Mouse (Mus musculus) ovary, postnatal 10 days (tissue): ENCODE measurements around the gene Cnnm2.
A peak's percentile ranks its signal among the peaks of the same experiment; 100 is the strongest.
"Not testable (repeated sequence)": the region's sequence is repeated elsewhere in the genome, so short reads cannot be mapped to it uniquely, and the experiment has no call there.

Experiments used
- DNase-seq: peaks from one replicate; pipeline ENCODE4 v3.0.0; 2022; ENCODE audit warnings: low spot score

Cnnm2 gene

DNA sequence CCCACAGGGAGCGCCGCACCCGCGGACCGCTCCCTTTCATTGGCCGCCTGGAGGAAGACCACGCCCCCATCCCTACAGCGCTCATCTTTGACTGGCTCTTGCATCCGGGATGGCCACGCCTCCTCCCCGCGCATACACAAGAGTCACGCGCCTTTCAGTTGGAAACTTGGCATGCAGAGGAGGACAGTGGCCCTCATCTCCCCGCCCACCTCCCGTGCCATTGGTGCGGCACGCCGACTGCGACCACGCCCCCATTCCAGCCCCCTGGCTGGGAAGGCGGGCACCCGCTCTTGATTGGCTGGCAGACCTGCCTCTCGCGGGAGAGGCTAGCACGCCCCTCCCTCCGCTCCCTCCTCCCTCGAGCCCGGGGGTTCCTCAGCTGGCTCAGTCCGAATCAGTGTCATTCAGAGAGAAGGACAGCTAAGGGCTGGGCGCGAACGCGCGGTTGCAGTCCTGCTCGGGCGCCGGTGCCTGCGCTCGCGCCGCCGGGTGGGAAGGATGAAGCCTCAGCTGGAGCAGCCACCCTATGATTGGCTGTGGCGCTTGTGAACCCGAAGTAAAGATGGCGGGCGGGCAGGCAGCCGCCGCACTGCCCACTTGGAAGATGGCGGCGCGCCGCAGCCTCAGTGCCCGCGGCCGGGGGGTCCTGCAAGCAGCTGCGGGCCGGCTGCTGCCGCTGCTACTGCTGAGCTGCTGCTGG, at the start of gene Cnnm2:
Gene Cnnm2, plus strand, starts transcription at position 350 of the 700 bp plus-strand sequence.
- DNase-seq: peak; percentile 98

DNA sequence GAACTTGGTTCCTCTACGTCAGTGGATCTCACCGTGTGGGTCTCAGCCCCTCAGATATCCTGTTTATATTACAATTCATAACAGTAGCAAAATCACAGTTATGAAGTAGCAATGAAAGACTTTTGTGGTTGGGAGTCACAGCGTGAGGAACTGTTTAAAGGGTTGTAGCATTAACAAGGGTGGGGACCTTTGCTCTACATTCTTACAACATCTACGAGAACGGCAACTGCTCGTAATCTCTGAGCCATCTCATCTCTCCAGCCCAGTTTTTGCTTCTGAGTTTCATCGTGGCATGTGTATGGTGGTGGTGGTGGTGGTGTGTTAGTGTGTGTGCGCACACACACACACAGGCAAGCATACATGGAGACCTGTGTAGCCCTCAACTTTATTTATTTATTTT, 47.2 kb upstream of the Cnnm2 start:
- no peak for DNase-seq

DNA sequence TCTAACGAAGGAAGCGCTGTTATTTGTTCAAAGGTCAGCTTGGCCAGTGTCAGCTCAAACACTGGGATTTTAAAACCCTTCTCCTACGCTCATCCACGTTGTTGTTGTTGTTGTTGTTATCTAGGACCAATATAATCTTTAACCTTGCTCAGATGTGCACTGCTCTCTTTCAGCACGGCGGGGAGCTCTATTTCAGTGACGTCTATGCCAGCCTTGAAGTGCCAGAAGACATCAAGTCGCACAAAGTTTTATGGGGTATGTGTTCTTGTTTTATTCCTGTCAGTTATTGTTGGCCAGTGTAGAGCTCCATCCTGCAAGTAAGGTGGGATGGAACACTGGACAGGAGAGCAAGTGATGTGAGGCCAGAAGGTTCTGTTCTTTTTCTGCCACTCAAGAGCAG, 46.4 kb upstream of the Cnnm2 start:
- no peak for DNase-seq

DNA sequence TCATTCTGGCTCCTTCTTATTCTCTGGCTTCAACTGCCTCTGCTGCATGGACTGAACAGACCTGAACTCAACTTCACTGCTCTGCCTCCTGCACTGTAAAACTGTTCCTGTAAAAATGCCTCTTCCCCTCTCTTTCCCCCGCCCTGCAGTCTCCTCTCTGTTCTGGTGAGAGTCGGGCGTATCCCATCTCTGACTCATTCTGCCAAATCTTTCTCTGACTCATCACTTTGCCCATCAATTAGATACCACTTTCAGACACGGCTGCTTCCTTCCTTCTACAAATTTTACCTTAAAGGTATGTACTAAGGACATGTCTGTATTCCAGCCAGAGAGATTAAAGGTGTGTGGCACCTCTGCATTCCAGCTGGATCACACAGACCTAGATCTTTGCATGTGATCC, 43.2 kb upstream of the Cnnm2 start:
- DNase-seq: no peak

DNA sequence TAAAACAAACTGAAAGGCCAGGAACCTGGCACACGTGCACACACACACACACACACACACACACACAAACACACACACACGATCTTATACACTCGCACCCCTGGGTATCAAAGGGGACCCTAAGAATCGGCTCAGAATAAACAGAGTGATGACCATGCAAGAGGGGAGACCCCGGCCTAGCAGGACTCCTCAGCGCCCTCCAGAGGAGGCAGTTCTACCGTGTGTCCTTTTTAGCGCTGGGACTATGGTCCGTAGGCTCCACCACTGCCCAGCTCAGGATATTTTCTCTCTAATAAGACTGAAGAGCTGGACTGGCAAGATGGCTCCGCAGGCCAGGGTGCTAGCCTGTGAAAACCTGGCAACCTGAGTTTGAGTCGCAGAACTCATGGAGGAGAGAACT, 37.0 kb upstream of the Cnnm2 start:
- no peak for DNase-seq

DNA sequence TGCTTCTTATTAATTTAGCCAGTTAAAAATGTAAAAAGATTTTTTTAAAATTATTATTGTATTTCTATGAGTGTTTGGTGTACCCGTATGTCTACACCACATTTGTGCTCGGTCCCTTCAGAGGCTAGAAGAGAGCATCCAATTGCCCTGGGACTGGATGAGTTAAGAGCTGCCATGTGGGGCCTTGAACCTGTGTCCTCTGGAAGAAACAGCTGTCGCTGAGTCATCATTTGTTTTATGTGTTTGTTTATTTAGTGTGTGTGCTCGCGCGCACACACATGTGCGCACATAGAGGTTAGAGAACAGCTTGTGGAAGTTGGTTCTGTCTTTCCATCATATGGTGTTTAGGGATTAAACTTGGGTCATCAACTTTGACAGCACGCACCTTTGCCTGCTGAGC, 35.3 kb upstream of the Cnnm2 start:
- no peak for DNase-seq

DNA sequence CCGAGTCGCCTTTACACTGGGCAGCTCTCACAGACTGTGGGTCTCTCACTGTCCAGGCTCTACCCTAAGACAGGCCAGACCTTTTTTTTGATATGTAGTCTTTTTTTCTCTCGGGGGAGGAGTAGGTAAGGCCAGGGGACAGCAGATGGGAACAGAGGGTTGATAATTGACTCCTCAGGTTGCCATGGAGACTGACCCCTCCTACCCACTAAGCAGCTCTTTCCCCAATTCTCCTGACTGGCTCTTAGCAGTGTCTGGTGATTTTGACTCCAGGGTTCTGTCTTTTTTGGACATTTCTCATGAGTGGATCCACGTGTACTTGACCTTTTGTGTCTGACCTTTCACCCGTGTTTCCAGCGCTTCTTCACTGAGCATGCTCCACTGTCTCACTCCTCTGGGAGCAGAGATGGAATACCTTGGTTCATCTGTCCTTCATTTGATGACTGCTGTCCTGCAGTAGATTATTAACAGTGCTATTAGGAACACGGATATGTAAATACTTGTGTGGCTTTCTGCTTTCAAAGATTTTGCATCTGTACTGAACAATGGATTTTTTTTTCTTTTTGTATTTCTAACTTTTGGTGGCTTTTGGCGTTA, 34.2 kb upstream of the Cnnm2 start:
- DNase-seq: no peak

DNA sequence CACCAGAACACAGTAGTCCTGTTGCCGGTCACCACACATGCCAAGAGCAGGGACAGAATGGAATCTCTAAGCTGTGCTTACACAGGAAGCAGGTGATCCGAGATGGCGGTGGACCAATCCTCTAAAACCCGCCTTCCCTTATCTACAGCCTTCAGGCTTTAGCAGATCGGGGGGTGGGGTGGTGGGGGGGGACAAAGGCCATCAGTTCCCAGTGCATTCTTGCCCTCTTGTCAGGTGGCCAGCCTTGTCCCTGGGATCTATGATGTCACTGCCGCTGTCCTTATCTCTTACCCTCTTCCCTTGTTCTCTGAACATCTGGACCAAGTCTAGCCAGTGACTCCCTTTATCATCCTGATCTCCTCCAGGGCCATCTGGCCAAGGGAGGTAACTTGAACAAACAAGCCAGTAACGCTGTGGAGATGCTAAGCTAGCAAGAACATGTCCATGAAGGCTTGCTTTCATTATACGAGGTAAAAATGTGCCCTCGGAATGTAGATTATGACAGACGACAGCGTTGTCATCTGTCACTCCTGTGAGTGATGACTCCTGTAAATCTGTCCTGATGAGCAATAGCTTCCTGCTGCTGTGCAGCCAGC, 33.4 kb upstream of the Cnnm2 start:
- no peak for DNase-seq

DNA sequence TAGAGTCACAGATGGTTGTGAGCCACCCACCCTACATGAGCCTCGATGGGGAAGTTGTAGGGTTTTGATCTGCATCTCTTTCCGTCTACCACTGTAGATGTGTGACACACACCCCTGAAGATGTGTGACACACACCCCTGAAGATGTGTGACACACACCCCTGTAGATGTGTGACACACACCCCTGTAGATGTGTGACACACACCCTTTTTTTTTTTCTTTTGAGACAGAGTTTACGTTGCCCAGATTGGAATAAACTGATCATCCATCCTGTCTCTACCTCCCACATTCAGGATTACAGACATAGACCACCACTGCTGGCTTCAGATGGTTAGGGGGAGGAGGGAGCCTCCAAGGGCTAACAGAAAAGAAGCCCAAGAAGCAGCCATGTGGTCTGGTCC, 32.5 kb upstream of the Cnnm2 start:
- DNase-seq: no peak

DNA sequence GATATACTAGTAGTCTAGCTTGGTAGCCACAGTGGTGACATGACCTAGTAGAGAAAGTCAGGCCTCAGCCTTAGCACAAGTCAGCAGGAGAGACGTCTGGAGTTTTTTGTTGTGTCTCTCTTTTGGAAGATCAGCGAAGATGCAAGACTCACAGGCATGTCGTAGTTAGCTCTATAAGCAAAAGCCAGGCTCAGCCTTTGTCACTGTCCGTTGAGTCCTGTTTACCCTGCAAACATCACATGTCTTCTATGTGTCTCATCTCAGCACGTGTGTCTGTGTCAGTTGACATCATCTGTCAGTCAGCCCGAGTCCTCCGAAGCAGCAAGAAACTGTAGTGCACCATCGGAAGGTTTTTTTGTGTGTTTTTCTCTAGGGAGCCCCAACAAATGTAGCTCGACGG, 30.0 kb upstream of the Cnnm2 start:
- DNase-seq: no peak

DNA sequence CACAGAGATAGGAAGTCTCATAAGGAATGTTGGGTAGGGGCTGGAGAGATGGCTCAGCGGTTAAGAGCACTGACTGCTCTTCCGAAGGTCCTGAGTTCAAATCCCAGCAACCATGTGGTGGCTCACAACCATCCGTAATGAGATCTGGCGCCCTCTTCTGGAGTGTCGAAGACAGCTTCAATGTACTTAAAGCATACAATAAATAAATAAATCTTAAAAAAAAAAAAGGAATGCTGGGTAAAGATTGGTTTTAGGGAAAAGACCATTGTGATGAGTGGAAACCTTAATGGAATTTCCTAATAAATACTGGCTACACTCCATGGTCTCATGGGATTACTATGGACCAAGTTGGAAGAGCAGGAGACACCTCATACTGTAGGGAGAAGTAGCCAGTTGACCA, 28.7 kb upstream of the Cnnm2 start:
- DNase-seq: not testable (repeated sequence)

DNA sequence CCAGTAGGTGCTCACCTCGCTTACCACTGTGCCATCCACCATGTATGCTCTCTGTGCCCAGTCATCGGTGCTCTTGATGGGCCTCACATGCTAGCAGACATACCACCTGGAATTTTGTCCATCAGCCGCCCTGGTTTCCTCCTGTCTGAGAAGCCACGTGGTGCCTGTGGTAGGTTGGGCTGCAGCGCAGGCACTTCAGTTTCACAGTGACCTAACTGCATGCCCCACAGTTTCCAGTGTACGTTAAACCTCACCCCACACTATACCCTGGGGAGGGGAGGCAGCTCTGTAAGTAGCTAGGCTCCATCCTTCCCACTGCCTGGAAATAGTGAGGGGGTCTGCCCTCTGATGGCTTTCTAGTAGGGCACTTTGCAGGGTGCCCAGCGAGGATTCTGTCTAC, 27.8 kb upstream of the Cnnm2 start:
- DNase-seq: no peak

DNA sequence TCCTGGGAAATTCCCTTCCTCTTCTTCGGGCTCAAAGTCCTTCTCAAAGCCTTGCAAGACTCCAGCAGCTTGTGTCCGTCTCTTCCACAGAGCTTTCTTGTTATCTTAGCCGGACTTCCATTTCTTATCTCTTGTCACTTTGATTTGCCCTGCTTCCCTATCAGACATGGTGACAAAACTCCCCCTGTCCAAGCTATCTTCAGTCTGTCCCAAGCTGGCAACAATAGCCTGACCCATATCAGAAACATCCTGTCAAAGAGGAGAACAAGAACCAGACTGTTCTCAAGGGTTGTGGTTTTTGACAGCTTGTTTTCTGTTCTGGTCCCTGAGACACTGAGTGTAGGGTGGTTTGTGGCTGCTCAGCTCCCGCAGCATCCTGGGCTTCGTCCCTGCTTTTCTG, 26.2 kb upstream of the Cnnm2 start:
- DNase-seq: no peak

DNA sequence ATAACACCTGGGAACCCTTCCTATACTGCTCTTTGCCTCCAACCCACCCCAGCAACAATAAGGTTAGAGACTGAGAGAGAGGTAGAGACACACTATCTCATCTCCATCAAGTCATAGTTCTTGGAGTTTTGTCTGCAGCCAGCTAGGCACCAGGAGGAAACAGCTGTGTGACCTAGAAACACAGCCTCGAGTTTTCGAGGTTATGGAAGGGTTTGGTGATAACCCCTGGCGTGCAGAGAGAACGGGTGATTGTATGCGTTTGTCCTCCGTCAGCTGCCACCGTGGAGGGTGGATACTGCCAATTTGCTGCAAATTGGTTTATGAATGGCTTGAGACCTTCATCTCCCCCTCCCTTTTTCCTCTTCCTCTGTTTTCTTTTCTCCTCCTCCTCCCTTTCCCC, 24.3 kb upstream of the Cnnm2 start:
- DNase-seq: no peak

DNA sequence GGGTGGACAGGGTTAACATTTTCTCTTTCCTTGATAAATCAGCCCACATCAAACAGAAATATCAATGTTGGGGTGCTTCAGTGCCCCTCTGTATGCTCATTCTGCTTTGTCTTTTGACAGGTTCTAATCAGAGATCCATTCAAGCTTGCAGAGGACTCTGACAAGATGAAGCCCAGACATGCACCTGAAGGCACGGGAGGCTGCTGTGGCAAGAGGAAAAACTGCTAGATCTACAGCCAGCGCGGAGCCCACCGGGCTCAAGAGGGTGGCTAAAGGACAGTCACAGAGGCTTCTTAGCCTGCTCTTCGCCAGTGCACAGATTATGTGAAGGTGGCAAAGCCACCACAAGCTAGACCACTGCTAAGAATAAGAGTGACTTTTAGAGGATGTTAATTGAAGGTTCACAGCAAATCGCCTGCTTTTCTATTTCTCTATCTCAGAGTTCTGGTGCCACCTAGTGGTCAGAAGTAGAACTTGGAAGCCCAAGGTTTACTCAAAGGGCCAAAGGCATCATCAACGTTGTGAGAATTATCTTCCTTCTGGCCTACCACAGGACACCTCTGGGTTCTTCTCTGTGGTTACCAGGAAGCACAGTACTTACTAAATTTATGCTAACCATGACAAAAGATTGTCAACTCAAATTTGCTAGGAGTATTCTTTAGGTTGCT, 20.9 kb upstream of the Cnnm2 start:
- peak; percentile 32 for DNase-seq

DNA sequence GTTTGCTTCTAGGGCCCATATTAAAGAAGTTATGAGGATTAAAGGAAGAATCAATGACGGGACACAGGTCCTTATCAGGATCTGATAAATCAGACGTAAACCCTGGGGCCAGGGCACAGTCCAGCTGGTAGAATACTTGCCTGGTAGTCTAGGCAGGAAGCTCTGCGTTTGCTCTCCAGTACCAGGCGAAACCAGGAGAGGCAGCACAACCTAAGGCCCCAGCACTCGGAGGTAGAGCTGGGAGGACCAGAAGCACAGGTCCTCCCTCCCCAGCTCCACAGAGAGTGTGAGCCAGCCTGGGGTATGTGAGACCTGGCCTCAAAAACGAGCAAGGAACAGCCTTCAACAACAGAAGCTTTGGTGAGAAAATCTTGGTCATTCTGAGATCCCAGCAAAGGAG, 19.8 kb upstream of the Cnnm2 start:
- no peak for DNase-seq

DNA sequence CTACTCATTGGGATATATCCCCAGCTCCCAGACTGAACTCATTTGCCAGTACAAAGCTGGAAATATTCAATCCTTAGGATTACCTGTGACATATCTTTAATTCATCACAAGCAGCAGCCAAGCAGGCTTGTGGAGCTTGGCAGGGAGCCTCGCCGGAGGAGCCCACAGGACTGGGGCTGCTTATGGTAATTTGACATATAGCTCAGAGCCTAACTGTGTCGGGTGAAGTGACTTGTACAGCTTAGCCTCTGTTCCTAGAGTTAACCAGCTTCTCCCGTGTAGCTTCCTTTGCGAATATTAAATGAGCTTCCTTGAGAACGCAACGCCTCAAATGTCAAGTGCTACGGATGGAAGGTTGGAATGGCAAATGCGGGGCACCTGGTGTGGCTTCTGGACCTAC, 16.7 kb upstream of the Cnnm2 start:
- no peak for DNase-seq

DNA sequence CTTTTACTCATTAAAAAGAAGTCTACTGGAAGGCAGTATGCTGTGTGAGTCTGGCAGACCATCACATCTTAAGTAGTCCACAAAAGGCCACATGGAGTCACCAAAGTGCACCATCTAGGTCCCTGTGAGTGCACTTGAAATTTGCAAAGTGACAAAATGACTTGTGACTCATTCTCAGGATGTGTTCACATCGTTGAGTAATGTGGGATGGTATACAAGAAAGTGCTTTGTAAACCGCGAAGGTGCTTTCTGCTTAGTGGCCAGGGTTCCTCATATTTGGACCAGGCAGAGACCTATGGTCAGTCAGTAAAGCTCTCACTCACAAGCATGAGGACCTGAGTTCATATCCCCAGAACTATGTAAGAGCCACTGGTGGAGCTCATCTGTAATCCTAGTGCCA, 13.6 kb upstream of the Cnnm2 start:
- no peak for DNase-seq

DNA sequence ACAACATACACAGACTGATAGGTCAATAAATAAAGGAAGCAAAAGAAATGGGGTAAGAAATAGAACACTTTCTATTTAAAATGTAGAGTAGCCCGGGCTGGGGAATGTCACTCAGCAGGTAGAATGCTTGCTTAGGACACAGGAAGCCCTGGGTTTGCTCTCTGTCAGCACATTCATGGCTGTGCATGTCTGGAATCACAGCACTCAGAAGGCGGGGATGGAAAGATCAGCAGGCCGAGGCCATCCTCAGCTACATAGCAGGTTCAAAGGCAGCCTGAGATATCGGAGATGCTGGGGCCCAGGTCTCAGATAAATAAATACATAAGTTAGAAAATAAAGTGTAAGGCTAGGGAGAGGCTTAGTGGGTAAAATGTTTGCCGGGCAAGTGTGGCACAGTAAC, 9.2 kb upstream of the Cnnm2 start:
- DNase-seq: no peak

DNA sequence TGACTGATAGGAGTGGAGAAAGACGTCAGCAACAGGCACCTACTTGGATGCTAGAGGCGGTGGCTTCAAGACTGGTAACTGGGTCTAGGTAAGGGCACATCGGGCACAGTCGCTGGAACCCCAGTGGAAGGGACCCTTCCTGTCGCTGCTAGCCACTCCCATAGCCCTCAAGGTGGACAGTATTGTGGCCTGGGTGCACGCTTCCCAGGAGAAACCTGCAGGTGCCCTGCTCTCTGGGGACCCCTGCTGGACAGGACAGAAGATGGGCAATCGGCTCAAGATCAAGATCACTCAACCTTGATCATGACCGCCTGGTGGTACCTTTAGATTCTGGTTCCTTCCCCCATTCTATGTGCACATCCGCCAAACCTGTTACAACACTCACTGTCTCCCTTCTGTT, 6.3 kb upstream of the Cnnm2 start:
- DNase-seq: no peak

DNA sequence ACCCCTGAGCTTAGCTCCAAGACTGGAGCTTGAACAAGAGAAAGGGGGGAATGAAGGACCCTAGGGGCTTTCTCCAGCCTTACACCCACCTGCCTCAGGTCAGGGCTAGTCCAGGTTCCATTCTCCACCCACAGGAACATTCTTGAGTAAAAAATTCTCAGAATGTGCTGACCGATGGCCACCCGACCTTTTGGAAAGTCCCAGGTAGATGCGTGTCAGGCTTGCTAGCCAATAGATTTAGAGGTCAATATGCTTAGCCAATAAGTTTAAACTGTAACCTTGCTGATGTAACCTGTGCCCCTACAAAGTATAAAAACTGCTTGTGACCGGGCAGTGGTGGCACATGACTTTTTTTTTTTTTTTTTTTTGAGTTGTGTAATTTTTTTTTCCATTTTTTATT, 5.2 kb upstream of the Cnnm2 start:
- no peak for DNase-seq

DNA sequence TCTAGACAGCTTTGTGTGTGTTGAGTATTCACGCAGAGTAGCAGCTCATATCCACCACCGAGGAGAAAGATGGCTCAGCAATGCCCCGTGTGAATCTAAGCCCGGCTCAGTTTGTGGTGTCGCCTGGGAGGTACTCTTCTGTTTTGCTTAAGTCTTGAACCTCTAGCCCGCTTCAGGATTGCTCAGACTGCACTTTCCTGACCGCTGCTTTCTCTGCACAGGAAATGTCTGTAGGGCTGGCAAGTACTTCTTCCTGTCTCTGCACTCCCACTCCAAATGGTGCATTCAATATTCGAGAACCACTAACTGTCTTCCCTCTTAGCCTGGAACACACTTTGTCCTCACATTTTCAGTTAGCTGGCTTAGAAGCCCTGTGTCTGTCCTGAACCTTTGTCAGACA, 2.3 kb upstream of the Cnnm2 start:
- no peak for DNase-seq

DNA sequence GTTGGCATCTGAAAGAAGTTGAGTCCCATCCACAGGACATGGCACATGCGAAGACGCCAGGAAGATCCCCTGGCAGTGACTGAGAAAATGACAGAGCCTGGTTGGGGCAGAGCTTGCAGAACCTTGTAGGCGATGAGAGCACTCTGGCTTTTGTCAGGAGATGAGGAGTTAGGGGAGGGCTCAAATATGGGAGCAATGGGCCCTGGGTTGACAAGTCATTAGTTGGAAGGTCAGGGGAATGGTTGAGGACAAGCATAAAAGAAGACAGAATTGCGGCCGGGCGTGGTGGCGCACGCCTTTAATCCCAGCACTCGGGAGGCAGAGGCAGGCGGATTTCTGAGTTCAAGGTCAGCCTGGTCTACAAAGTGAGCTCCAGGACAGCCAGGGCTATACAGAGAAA, 1.5 kb upstream of the Cnnm2 start:
- DNase-seq: not testable (repeated sequence)
